ENCODE assay signal across 8 mouse cellular contexts in the genomic region with DNA sequence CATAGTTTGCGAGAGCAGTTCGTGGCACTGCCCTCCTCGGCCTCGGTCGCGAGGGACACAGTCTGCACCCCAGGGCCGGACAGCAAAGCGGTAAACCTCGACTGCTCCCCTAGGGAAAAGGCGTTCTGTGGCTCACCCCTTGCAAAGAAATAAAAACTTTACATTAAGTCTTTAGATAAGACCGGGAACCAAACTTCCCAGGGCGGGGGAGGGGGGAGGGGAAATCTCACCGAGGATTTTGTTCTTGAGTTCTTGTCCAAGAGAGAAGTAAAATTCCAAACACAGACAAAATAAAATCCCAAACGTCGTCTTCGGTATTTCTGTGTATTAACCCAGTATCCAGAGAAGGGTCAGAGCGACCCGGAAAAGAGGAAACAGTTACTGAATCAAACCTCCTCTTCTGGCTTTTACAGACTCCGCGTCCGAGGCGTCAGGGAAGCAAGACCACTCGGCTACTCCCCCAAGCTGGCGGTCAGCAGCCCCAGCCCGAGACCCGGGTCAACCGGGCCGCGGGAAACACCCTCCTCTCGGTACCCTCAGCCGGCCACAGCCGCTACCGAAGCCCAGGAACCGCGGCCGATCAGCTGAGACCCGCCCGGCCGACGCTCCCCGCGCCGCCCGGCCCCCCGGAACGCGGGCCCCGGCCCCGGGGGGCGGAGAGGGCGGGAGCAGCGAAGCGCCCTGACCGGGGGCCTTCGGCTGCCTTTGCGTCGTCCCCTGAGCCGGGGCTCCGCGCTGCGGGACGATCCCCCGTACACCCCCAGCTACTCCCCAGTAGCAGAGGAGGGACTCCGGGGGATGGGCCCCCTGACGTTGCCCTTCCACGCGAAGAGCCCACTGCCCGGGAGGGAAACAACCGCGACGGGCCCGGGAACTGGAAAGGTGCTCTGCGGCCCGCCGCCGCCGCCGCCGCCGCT. TPM values are rescaled to one million over a fixed set of nuclear protein-coding genes. Genes with fewer than 3 reads are reported as not detected.
DNase-seq lines count a peak whose midpoint lies in the region; ATAC-seq and TF ChIP-seq lines count a peak whose summit lies in the region.

No protein-coding gene starts in this region.

- peak overlapping the region; percentile 89 for H3K27ac ChIP-seq in embryonic facial prominence, embryonic 11.5 days (replicated peaks; ENCODE audit: low read depth, low read length)
- H3K27ac ChIP-seq in kidney, embryonic 16.5 days (ENCODE audit: low read length): peak overlapping the region; percentile 95
- peak overlapping the region; percentile 85 for H3K27ac ChIP-seq in liver, embryonic 14.5 days
- peak overlapping the region; percentile 94 for H3K27ac ChIP-seq in neural tube, embryonic 11.5 days (ENCODE audit: low read depth, low read length)
- peak overlapping the region; percentile 79 for H3K27ac ChIP-seq in testis, adult 2 months (ENCODE audit: control insufficient read depth, insufficient read depth, low read depth, low read length)

- H3K4me1 ChIP-seq in embryonic facial prominence, embryonic 11.5 days (ENCODE audit: control insufficient read depth, insufficient read depth, low read length): no peaks in the 10 kb centered on the region
- peaks cover 19% of the 10 kb centered on the region for H3K4me1 ChIP-seq in kidney, embryonic 16.5 days (ENCODE audit: insufficient read depth, low read length)
- peaks cover 5 to 11% of the 10 kb centered on the region in 2 experiments for H3K4me1 ChIP-seq in liver, embryonic 14.5 days (replicated peaks; ENCODE audit: control insufficient read depth in 2 of 2, insufficient read depth in 2 of 2, low read length in 1 of 2)
- H3K4me1 ChIP-seq in neural tube, embryonic 11.5 days (ENCODE audit: control insufficient read depth, insufficient read depth, low read length): peaks cover 11% of the 10 kb centered on the region
- peaks cover 2% of the 10 kb centered on the region for H3K4me1 ChIP-seq in testis, adult 2 months (ENCODE audit: control insufficient read depth, insufficient read depth, low read length)

- H3K9ac ChIP-seq in embryonic facial prominence, embryonic 11.5 days (replicated peaks; ENCODE audit: low read length): peak overlapping the region; percentile 98
- peak overlapping the region; percentile 99 for H3K9ac ChIP-seq in kidney, embryonic 16.5 days (replicated peaks; ENCODE audit: low read length)
- H3K9ac ChIP-seq in liver, embryonic 14.5 days (replicated peaks): peak overlapping the region; percentile 98
- peak overlapping the region; percentile 99 for H3K9ac ChIP-seq in neural tube, embryonic 11.5 days (ENCODE audit: low read length)

- peak; percentile 33 for DNase-seq in kidney, adult 18-20 months
- no peak for DNase-seq in kidney, adult 11 months
- peak; percentile 37 for DNase-seq in embryonic facial prominence, embryonic 11.5 days (ENCODE audit: low spot score)
- peak; percentile 26 for DNase-seq in heart, adult 8-10 months (ENCODE audit: low spot score)
- DNase-seq in liver, embryonic 14.5 days (ENCODE audit: low read depth in 3 of 3, low spot score in 3 of 3): peak; percentile 12 to 52 (median 30)
- DNase-seq in neural tube, embryonic 11.5 days (ENCODE audit: low spot score): peak; percentile 32

- peak overlapping the region; percentile 49 for H3K4me2 ChIP-seq in embryonic facial prominence, embryonic 11.5 days (ENCODE audit: low read depth, low read length)
- H3K4me2 ChIP-seq in kidney, embryonic 16.5 days (replicated peaks; ENCODE audit: low read depth, low read length): peak overlapping the region; percentile 84
- H3K4me2 ChIP-seq in liver, embryonic 14.5 days (ENCODE audit: low read depth): peak overlapping the region; percentile 94
- H3K4me2 ChIP-seq in neural tube, embryonic 11.5 days (ENCODE audit: low read depth): peak overlapping the region; percentile 82

- no peaks in the 10 kb centered on the region for H3K27me3 ChIP-seq in embryonic facial prominence, embryonic 11.5 days (ENCODE audit: control insufficient read depth, insufficient read depth, low read length)
- H3K27me3 ChIP-seq in kidney, embryonic 16.5 days (ENCODE audit: insufficient read depth, low read length): no peaks in the 10 kb centered on the region
- H3K27me3 ChIP-seq in liver, embryonic 14.5 days (ENCODE audit: control insufficient read depth, insufficient read depth, low read length): peaks cover 5% of the 10 kb centered on the region
- H3K27me3 ChIP-seq in neural tube, embryonic 11.5 days (ENCODE audit: control insufficient read depth, insufficient read depth, low read length): no peaks in the 10 kb centered on the region
- H3K27me3 ChIP-seq in testis, adult 2 months (ENCODE audit: control insufficient read depth, insufficient read depth, low read length): no peaks in the 10 kb centered on the region

- TF ChIP-seq CTCF in liver, embryonic 14.5 days (IDR thresholded peaks at IDR 0.05; ENCODE audit: low read depth): no peak
- no peak for TF ChIP-seq CTCF in testis, adult 2 months (IDR thresholded peaks at IDR 0.05; ENCODE audit: control insufficient read depth, insufficient read depth, insufficient replicate concordance, low read depth, low read length)

- peak; percentile 48 for ATAC-seq in embryonic facial prominence, embryonic 11.5 days (replicated peaks; ENCODE audit: insufficient number of reproducible peaks, low FRiP score, low TSS enrichment, low read depth)
- ATAC-seq in kidney, embryonic 16.5 days (ENCODE audit: low FRiP score, low TSS enrichment): peak; percentile 37
- peak; percentile 23 for ATAC-seq in liver, embryonic 14.5 days (ENCODE audit: insufficient read depth)
- ATAC-seq in neural tube, embryonic 11.5 days (ENCODE audit: insufficient read depth, low FRiP score, low TSS enrichment): peak; percentile 21; the same call in 1 of the 2 replicates

- TF ChIP-seq POLR2A in testis, adult 2 months (IDR thresholded peaks at IDR 0.05; ENCODE audit: control insufficient read depth, low read depth, low read length): no peak

- peak overlapping the region; percentile 100 for H3K4me3 ChIP-seq in embryonic facial prominence, embryonic 11.5 days (ENCODE audit: low read depth, low read length)
- H3K4me3 ChIP-seq in kidney, embryonic 16.5 days (ENCODE audit: low read length): peak overlapping the region; percentile 98
- H3K4me3 ChIP-seq in liver, embryonic 14.5 days (ENCODE audit: insufficient read depth in 1 of 2, low read depth in 2 of 2, low read length in 2 of 2): peak overlapping the region; percentile 90 to 93
- peak overlapping the region; percentile 100 for H3K4me3 ChIP-seq in neural tube, embryonic 11.5 days (ENCODE audit: low read depth, low read length)
- H3K4me3 ChIP-seq in testis, adult 2 months (ENCODE audit: control insufficient read depth, low read depth, low read length): peak overlapping the region; percentile 87

- TF ChIP-seq EP300 in liver, embryonic 14.5 days (IDR thresholded peaks at IDR 0.05; ENCODE audit: low read depth): no peak

- no peaks in the 10 kb centered on the region for H3K36me3 ChIP-seq in embryonic facial prominence, embryonic 11.5 days (replicated peaks; ENCODE audit: control insufficient read depth, insufficient read depth, low read depth, low read length)
- peaks cover 10% of the 10 kb centered on the region; the same call in 1 of the 2 replicates for H3K36me3 ChIP-seq in kidney, embryonic 16.5 days (ENCODE audit: insufficient read depth, low read length)
- H3K36me3 ChIP-seq in liver, embryonic 14.5 days (replicated peaks; ENCODE audit: control insufficient read depth, insufficient read depth, low read depth): peaks cover 6% of the 10 kb centered on the region
- H3K36me3 ChIP-seq in neural tube, embryonic 11.5 days (ENCODE audit: control insufficient read depth, insufficient read depth, low read length): no peaks in the 10 kb centered on the region
- no peaks in the 10 kb centered on the region for H3K36me3 ChIP-seq in testis, adult 2 months (ENCODE audit: control insufficient read depth, insufficient read depth, low read length)

- under 1% methylated on average over 80 of the region's 80 CpGs for WGBS in embryonic facial prominence, embryonic 11.5 days
- WGBS in kidney, embryonic 16.5 days: under 1% methylated on average over 57 of the region's 80 CpGs
- WGBS in liver, embryonic 14.5 days (ENCODE audit: insufficient replicate concordance): under 1% methylated on average over 66 of the region's 80 CpGs
- WGBS in neural tube, embryonic 11.5 days: under 1% methylated on average over 58 of the region's 80 CpGs

- H3K9me3 ChIP-seq in embryonic facial prominence, embryonic 11.5 days (replicated peaks; ENCODE audit: control insufficient read depth, low read length): no peaks in the 10 kb centered on the region
- H3K9me3 ChIP-seq in kidney, embryonic 16.5 days (ENCODE audit: low read length): no peaks in the 10 kb centered on the region
- H3K9me3 ChIP-seq in liver, embryonic 14.5 days (ENCODE audit: control insufficient read depth, low read length): no peaks in the 10 kb centered on the region
- no peaks in the 10 kb centered on the region for H3K9me3 ChIP-seq in neural tube, embryonic 11.5 days (ENCODE audit: control insufficient read depth, low read length)

RNA-seq across cellular contexts. Expression of a gene that starts 1.7 kb away (rescaled TPM):
- polyA plus RNA-seq in embryonic facial prominence, embryonic 11.5 days (2014; fragmentation: Nextera tagmentation; extraction: Ambion mirVana): 43.5 and 48.3 TPM in 2 replicates
- total RNA-seq in heart, adult 8-10 months (2022): 10 to 100 TPM; 36.9 to 47.7 (median 38.9) TPM
- polyA plus RNA-seq in kidney, embryonic 16.5 days (2015; fragmentation: Nextera tagmentation; extraction: Ambion mirVana): 47.5 and 56.2 TPM in 2 replicates
- polyA plus RNA-seq in liver, embryonic 14.5 days (2012; rRNA removed): 18.9 and 19.0 TPM in 2 replicates
- 12.4 and 13.4 TPM in 2 replicates for polyA plus RNA-seq in liver, embryonic 14.5 days (2014; fragmentation: Nextera tagmentation; extraction: Ambion mirVana)
- polyA plus RNA-seq in neural tube, embryonic 11.5 days (2014; fragmentation: Nextera tagmentation; extraction: Ambion mirVana): 44.1 and 47.2 TPM in 2 replicates
- polyA plus RNA-seq in testis, adult 2 months (2012; rRNA removed): 46.0 and 48.5 TPM in 2 replicates

RNA-seq across cellular contexts. Expression of a gene that starts 42.9 kb away (rescaled TPM):
- polyA plus RNA-seq in embryonic facial prominence, embryonic 11.5 days (2014; fragmentation: Nextera tagmentation; extraction: Ambion mirVana): 39.8 and 45.9 TPM in 2 replicates
- total RNA-seq in heart, adult 8-10 months (2022): 1 to 10 TPM; 5.1 to 6.7 (median 5.8) TPM
- polyA plus RNA-seq in kidney, embryonic 16.5 days (2015; fragmentation: Nextera tagmentation; extraction: Ambion mirVana): 46.3 and 57.9 TPM in 2 replicates
- polyA plus RNA-seq in liver, embryonic 14.5 days (2012; rRNA removed): 3.8 and 5.3 TPM in 2 replicates
- 6.2 and 6.4 TPM in 2 replicates for polyA plus RNA-seq in liver, embryonic 14.5 days (2014; fragmentation: Nextera tagmentation; extraction: Ambion mirVana)
- 17.1 and 17.4 TPM in 2 replicates for polyA plus RNA-seq in neural tube, embryonic 11.5 days (2014; fragmentation: Nextera tagmentation; extraction: Ambion mirVana)
- 8.9 and 9.3 TPM in 2 replicates for polyA plus RNA-seq in testis, adult 2 months (2012; rRNA removed)
